Mouse (Mus musculus): ENCODE data around the gene Mbtd1. TPM values are rescaled to one million over a fixed set of nuclear protein-coding genes. Genes with fewer than 3 reads are reported as not detected.

Mbtd1 gene
- 152 TPM for polyA plus RNA-seq (2014; fragmentation: Illumina TruSeq; extraction: RNeasy Lipid Tissue Mini Kit (QIAGEN cat#74804))

GRCm38 (mm10) chr11:93885572-93886410 is at the start of gene Mbtd1, which contains the start of gene Utp18:
Mbtd1 (plus strand) TSS chr11:93885852.
Utp18 (minus strand) TSS chr11:93885766.

GRCm38 (mm10) chr11:93956159-93956558 is 70.5 kb downstream of the Mbtd1 start, which contains the start of gene Nme2:
Nme2 (minus strand) TSS chr11:93956259.

GRCm38 (mm10) chr11:93968005-93968847 is 82.6 kb downstream of the Mbtd1 start, which contains the start of the genes Gm20390 and Nme1:
Gm20390 (minus strand) TSS chr11:93968293.
Nme1 (minus strand) TSS chr11:93968521.

GRCm38 (mm10) chr11:93995720-93996305 is 110.2 kb downstream of the Mbtd1 start, which contains the start of gene Spag9:
Spag9 (plus strand) TSS chr11:93996091.

Other genes starting within 250 kb of the Mbtd1 start
- gene Utp18, start 86 bp upstream of the Mbtd1 start, polyA plus RNA-seq (2014; fragmentation: Illumina TruSeq; extraction: RNeasy Lipid Tissue Mini Kit (QIAGEN cat#74804)) = 73.7 TPM
- gene Nme2, start 70.4 kb downstream of the Mbtd1 start, polyA plus RNA-seq (2014; fragmentation: Illumina TruSeq; extraction: RNeasy Lipid Tissue Mini Kit (QIAGEN cat#74804)) = 129 TPM
- not detected for gene Gm20390, start 82.4 kb downstream of the Mbtd1 start, polyA plus RNA-seq (2014; fragmentation: Illumina TruSeq; extraction: RNeasy Lipid Tissue Mini Kit (QIAGEN cat#74804))
- gene Nme1, start 82.7 kb downstream of the Mbtd1 start, polyA plus RNA-seq (2014; fragmentation: Illumina TruSeq; extraction: RNeasy Lipid Tissue Mini Kit (QIAGEN cat#74804)) = 10.7 TPM
- gene Spag9, start 110.2 kb downstream of the Mbtd1 start, polyA plus RNA-seq (2014; fragmentation: Illumina TruSeq; extraction: RNeasy Lipid Tissue Mini Kit (QIAGEN cat#74804)) = 145 TPM

Data from ovary, adult 10 weeks (tissue).